Mouse (Mus musculus): ENCODE data around the gene Dnmt3l. TPM values are rescaled to one million over a fixed set of nuclear protein-coding genes. Genes with fewer than 3 reads are reported as not detected.

Dnmt3l gene
- 0.91 TPM for polyA plus RNA-seq (2014; fragmentation: Illumina TruSeq; extraction: RNeasy Lipid Tissue Mini Kit (QIAGEN cat#74804))

DNA sequence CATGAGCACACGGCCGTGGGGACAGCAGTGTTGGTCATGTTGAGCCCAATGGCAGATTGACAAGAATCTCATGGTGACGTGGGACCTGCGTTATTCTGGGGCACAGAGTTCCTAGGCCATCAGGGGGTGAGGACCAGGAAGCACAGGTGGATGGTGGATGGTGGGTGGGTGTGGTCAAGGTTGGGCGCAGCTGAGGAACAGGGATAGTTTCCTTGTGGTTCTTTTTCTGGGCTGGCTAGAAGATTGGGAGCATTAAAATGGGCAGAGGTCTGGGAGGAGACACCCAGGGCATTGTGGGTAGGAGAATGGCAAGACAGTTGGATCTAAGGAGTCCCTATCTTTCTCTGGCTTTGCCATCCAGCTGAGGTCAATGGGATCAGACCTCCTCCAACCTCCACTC, at the start of gene Dnmt3l:
Gene Dnmt3l, plus strand, starts transcription at position 301 of the 400 bp plus-strand sequence.

DNA sequence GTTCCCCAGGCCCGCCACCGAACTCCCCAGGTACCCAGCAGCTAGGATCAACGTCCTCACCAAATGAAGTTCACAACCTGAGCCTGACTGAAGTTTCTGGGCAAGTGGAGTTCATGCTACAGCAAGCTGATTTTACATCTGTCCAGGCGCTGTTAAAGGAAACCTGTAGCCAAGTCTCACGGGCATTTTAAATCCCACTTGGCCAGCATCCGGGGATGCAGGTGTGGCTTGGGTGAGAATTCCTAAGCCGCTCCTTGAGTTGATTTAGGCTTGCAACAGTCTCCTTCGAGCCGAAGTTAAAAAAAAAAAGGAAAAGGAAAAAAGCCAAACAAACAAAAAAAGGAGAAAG, 31.8 kb upstream of the Dnmt3l start, which contains the start of gene Pfkl:
Gene Pfkl, minus strand, starts transcription at position 139 of the 349 bp plus-strand sequence.

DNA sequence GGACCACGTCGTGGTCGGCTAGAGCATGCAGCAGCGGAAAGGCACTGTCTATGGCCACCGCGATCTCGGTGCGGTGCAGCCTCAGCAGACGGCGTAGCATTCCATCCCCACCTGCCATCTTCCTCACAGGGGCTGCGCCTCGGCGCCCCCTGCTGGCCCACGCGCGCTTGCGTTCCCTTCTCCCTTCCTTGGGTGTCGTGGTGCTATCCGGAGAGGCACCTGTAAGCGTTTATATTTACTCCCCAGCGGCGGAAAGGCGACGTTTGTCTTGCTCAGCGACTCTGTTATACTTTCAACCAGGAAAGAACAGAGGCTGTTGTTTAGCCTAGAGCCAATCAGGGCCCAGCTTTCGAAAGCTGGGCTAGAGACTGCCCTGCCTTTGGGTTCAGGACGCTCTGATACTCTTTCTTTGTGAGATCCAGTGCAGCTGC, 1.7 kb downstream of the Dnmt3l start, which contains the start of gene Aire:
Gene Aire, minus strand, starts transcription at position 205 of the 431 bp plus-strand sequence.

DNA sequence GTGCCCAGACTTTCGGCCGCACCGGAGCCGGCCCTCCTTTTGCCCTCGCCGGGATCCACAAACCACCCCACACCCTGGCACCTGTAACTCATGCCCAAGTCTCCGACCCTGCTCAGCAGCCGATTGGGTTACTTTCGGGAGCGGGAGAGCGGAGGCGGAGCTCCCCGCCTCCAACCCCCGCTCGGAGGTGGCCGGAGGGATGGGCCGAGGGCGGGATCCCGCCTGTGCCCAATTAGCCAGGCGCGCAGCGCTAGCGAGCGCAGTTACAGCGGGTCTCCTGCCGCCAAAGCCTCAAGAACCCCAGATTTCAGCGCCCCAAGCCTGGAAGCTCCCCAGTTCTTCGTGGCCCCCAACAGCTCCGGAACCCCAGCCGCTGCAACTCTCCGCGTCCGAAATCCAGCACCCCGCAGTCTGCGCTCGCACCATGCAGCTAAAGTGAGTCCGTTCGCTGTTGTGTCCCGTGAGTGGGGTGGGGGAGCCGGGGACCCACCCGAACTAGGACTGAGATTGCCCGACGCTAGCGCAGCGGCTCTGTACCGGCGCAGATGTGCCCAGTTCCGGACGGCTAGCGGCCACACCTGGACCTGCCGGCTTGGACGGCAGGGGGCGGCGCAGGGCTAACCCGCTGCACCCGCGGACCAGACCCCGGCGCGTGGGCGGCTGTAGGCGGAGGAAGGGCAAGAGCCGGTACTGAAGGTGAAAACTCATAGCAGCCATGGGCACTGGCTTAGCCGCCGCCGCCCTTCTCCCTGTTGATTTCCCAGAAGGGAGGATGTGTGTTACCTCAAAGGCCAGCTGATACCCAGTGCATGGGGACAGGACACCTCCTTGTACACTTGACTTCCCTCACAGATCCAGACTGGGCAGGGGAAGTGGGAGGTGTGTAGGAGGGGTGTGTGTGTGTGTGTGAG, 27.6 kb downstream of the Dnmt3l start, which contains the start of gene Icosl:
Gene Icosl, plus strand, starts transcription at position 202 of the 911 bp plus-strand sequence.

Other genes starting within 250 kb of the Dnmt3l start
- gene Gm9639, start 246.9 kb upstream of the Dnmt3l start, polyA plus RNA-seq (2014; fragmentation: Illumina TruSeq; extraction: RNeasy Lipid Tissue Mini Kit (QIAGEN cat#74804)), result not detected
- gene Gm19668, start 242.8 kb upstream of the Dnmt3l start, polyA plus RNA-seq (2014; fragmentation: Illumina TruSeq; extraction: RNeasy Lipid Tissue Mini Kit (QIAGEN cat#74804)), result not detected
- gene Gm9507, start 230.1 kb upstream of the Dnmt3l start, polyA plus RNA-seq (2014; fragmentation: Illumina TruSeq; extraction: RNeasy Lipid Tissue Mini Kit (QIAGEN cat#74804)), result not detected
- gene Gm2696, start 227.3 kb upstream of the Dnmt3l start, polyA plus RNA-seq (2014; fragmentation: Illumina TruSeq; extraction: RNeasy Lipid Tissue Mini Kit (QIAGEN cat#74804)), result not detected
- not detected for gene Krtap10-4, start 214.9 kb upstream of the Dnmt3l start, polyA plus RNA-seq (2014; fragmentation: Illumina TruSeq; extraction: RNeasy Lipid Tissue Mini Kit (QIAGEN cat#74804))
- not detected for gene Krtap10-10, start 206.0 kb upstream of the Dnmt3l start, polyA plus RNA-seq (2014; fragmentation: Illumina TruSeq; extraction: RNeasy Lipid Tissue Mini Kit (QIAGEN cat#74804))
- not detected for gene Gm36176, start 195.1 kb upstream of the Dnmt3l start, polyA plus RNA-seq (2014; fragmentation: Illumina TruSeq; extraction: RNeasy Lipid Tissue Mini Kit (QIAGEN cat#74804))
- not detected for gene Gm10318, start 189.1 kb upstream of the Dnmt3l start, polyA plus RNA-seq (2014; fragmentation: Illumina TruSeq; extraction: RNeasy Lipid Tissue Mini Kit (QIAGEN cat#74804))
- gene Gm3285, start 180.0 kb upstream of the Dnmt3l start, polyA plus RNA-seq (2014; fragmentation: Illumina TruSeq; extraction: RNeasy Lipid Tissue Mini Kit (QIAGEN cat#74804)), result not detected
- 0.71 TPM for gene Lrrc3, start 139.4 kb upstream of the Dnmt3l start, polyA plus RNA-seq (2014; fragmentation: Illumina TruSeq; extraction: RNeasy Lipid Tissue Mini Kit (QIAGEN cat#74804))
- not detected for gene Trpm2, start 71.4 kb upstream of the Dnmt3l start, polyA plus RNA-seq (2014; fragmentation: Illumina TruSeq; extraction: RNeasy Lipid Tissue Mini Kit (QIAGEN cat#74804))
- gene 1810043G02Rik, start 63.4 kb upstream of the Dnmt3l start, polyA plus RNA-seq (2014; fragmentation: Illumina TruSeq; extraction: RNeasy Lipid Tissue Mini Kit (QIAGEN cat#74804)), result 1.4 TPM
- gene Pfkl, start 31.9 kb upstream of the Dnmt3l start, polyA plus RNA-seq (2014; fragmentation: Illumina TruSeq; extraction: RNeasy Lipid Tissue Mini Kit (QIAGEN cat#74804)), result 1.7 TPM
- gene Aire, start 1.7 kb downstream of the Dnmt3l start, polyA plus RNA-seq (2014; fragmentation: Illumina TruSeq; extraction: RNeasy Lipid Tissue Mini Kit (QIAGEN cat#74804)), result not detected
- gene Icosl, start 27.4 kb downstream of the Dnmt3l start, polyA plus RNA-seq (2014; fragmentation: Illumina TruSeq; extraction: RNeasy Lipid Tissue Mini Kit (QIAGEN cat#74804)), result 14.3 TPM
- gene D10Jhu81e, start 127.8 kb downstream of the Dnmt3l start, polyA plus RNA-seq (2014; fragmentation: Illumina TruSeq; extraction: RNeasy Lipid Tissue Mini Kit (QIAGEN cat#74804)), result 21.2 TPM
- 6.0 TPM for gene Pwp2, start 143.2 kb downstream of the Dnmt3l start, polyA plus RNA-seq (2014; fragmentation: Illumina TruSeq; extraction: RNeasy Lipid Tissue Mini Kit (QIAGEN cat#74804))
- 10.7 TPM for gene Trappc10, start 202.7 kb downstream of the Dnmt3l start, polyA plus RNA-seq (2014; fragmentation: Illumina TruSeq; extraction: RNeasy Lipid Tissue Mini Kit (QIAGEN cat#74804))

Data from ovary, adult 10 weeks (tissue).